Mouse (Mus musculus): ENCODE data around the gene Ocm.

DNA sequence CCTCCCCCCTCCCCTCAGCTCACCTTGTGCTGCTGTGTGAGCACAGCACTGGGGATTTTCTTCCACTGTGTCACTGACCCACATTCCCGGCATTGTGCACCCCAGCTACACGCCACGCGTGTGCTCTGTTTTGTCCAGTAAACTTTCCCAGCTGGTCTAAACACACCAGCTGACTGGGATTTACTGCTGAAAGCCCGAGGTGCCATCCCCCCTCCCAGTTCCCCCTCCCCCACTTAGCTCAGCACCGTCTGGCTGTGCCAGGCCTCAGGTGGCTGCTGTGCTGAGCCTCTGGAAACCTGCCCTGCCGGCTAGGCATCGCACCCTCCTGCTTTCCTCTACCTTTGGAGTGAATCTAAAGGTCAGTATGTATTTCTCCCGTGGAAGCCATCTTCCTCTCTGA is 45.6 kb downstream of the Ocm start:
- no peak for TF ChIP-seq CTCF (IDR thresholded peaks at IDR 0.05; ENCODE audit: low read depth)
- no peak for TF ChIP-seq EP300 (optimal IDR thresholded peaks at IDR 0.05)

Data from stomach, postnatal 0 days (tissue).